Mouse (Mus musculus) stomach, postnatal 0 days (tissue): ENCODE measurements around the gene Esrrg.

Experiments used
- CTCF ChIP-seq: IDR thresholded peaks from 2 replicates; pipeline ENCODE4 v1.5.1; 2016; ENCODE audit warnings: antibody characterized with exemption, low read depth, mild to moderate bottlenecking, moderate library complexity
- EP300 ChIP-seq: optimal IDR thresholded peaks from 2 replicates; pipeline ENCODE3; 2016; ENCODE audit warnings: antibody characterized with exemption

DNA sequence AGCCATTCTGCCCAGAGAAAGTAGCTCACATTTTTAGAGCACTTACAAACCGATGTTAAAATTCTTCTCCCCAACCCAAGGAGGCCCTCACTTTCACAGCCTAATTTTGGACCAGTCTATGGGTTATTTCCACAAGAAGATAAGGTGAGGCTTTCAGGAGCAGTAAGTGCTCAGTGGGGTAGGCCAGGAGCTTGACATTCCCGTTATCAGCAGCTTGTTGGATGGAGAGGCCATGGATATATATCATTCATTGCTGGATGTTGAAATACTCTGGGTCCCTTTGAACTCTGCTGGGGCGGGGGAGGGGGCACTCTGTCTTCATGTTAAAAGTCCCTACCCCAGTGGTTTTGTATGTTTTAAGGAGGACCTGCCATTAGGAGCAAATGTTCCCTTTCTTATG, 494.6 kb downstream of the Esrrg start:
- TF ChIP-seq EP300, result no peak
- no peak for TF ChIP-seq CTCF
